Mouse (Mus musculus) gastrocnemius, postnatal 25 days (tissue): ENCODE measurements around the gene Ddx23. TPM values are rescaled to one million over a fixed set of nuclear protein-coding genes. Genes with fewer than 3 reads are reported as not detected.

Experiments
- DNase-seq: peaks from one replicate; pipeline ENCODE4 v3.0.0; 2022
- total RNA-seq, 2 experiments: library from RNA; stranded (reverse); gene quantifications; 1 replicate in 1 of 2; 2 replicates in 1 of 2; pipeline ENCODE4 v1.2.3; 2021

Gene Ddx23
- total RNA-seq, 2 experiments from 2014 or later = 53.1 to 56.8 TPM

GRCm38 (mm10) chr15:98607557-98607956 is 55.1 kb downstream of the Ddx23 start:
- DNase-seq = peak; percentile 47

- peak; percentile 7 for DNase-seq
These were observed 56.0 kb downstream of the Ddx23 start for GRCm38 (mm10) chr15:98606739-98607138.

- peak; percentile 34 for DNase-seq
These were observed 56.6 kb downstream of the Ddx23 start for GRCm38 (mm10) chr15:98606051-98606536.

- peak; percentile 4 for DNase-seq
These were observed 58.6 kb downstream of the Ddx23 start for GRCm38 (mm10) chr15:98604041-98604575.

GRCm38 (mm10) chr15:98602921-98603458 is 59.7 kb downstream of the Ddx23 start:
- DNase-seq = peak; percentile 4

GRCm38 (mm10) chr15:98602191-98602881 is 60.4 kb downstream of the Ddx23 start:
- DNase-seq = peak; percentile 76

- DNase-seq = no peak
These were observed 60.9 kb downstream of the Ddx23 start for GRCm38 (mm10) chr15:98601832-98602190.

- no peak for DNase-seq
These were observed 62.5 kb downstream of the Ddx23 start for GRCm38 (mm10) chr15:98600036-98600709.

- no peak for DNase-seq
These were observed 66.1 kb downstream of the Ddx23 start for GRCm38 (mm10) chr15:98596609-98597008.

Other genes starting within 250 kb of the Ddx23 start
- not detected for gene Olfr282, start 231.7 kb downstream of the Ddx23 start, total RNA-seq
- gene Olfr281, start 210.3 kb downstream of the Ddx23 start, total RNA-seq = not detected
- not detected for gene OR5BS1P, start 193.0 kb downstream of the Ddx23 start, total RNA-seq
- gene Lalba, start 180.2 kb downstream of the Ddx23 start, total RNA-seq = not detected
- not detected for gene Olfr279, start 170.5 kb downstream of the Ddx23 start, total RNA-seq
- gene Kansl2, start 128.6 kb downstream of the Ddx23 start, total RNA-seq = 10 to 100 TPM; 55.8 to 57.9 TPM
- 10 to 100 TPM; 17.3 to 21.1 TPM for gene Ccnt1, start 92.0 kb downstream of the Ddx23 start, total RNA-seq
- under 1 TPM in 1 of 2 experiments, not detected in 1; 0.74 TPM for gene 4930415O20Rik, start 91.9 kb downstream of the Ddx23 start, total RNA-seq
- gene Adcy6, start 52.8 kb downstream of the Ddx23 start, total RNA-seq = 10 to 100 TPM; 19.0 to 32.3 TPM
- gene Cacnb3, start 32.1 kb downstream of the Ddx23 start, total RNA-seq = 1 to 10 TPM; 3.4 to 4.1 TPM
- 1 to 10 TPM in 1 of 2 experiments, under 1 TPM in 1; 0.40 to 1.0 TPM for gene Rnd1, start 14.6 kb upstream of the Ddx23 start, total RNA-seq
- gene Ccdc65, start 45.3 kb upstream of the Ddx23 start, total RNA-seq = not detected
- gene Fkbp11, start 65.3 kb upstream of the Ddx23 start, total RNA-seq = 1 to 10 TPM; 2.7 to 3.5 TPM
- 10 to 100 TPM in 1 of 2 experiments, 1 to 10 TPM in 1; 8.3 to 10.4 TPM for gene Arf3, start 100.3 kb upstream of the Ddx23 start, total RNA-seq
- gene Wnt10b, start 115.3 kb upstream of the Ddx23 start, total RNA-seq = 1 to 10 TPM in 1 of 2 experiments, under 1 TPM in 1; 0.79 to 1.7 TPM
- not detected for gene Wnt1, start 127.0 kb upstream of the Ddx23 start, total RNA-seq
- under 1 TPM; 0.38 to 0.74 TPM for gene Ddn, start 146.6 kb upstream of the Ddx23 start, total RNA-seq
- gene Prkag1, start 168.6 kb upstream of the Ddx23 start, total RNA-seq = 10 to 100 TPM; 43.6 to 43.9 TPM
- gene Kmt2d, start 208.3 kb upstream of the Ddx23 start, total RNA-seq = 10 to 100 TPM; 36.6 to 43.5 TPM
- 1 to 10 TPM; 2.5 to 2.9 TPM for gene Rhebl1, start 231.6 kb upstream of the Ddx23 start, total RNA-seq
- gene Dhh, start 235.6 kb upstream of the Ddx23 start, total RNA-seq = 1 to 10 TPM; 1.2 to 2.3 TPM